Mouse (Mus musculus) liver, embryonic 14.5 days (tissue): Measurements from ENCODE around the gene Dpp6. TPM values are rescaled to one million over a fixed set of nuclear protein-coding genes. Genes with fewer than 3 reads are reported as not detected.

Experiments used
- ATAC-seq: fragments of 200-750 bp; cut with Nextera tagmentation; 2 replicates; pipeline ENCODE4 v1.8.0; 2017; ENCODE audit warnings: moderate number of reproducible peaks, mild to moderate bottlenecking, moderate library complexity; ENCODE audit not compliant: insufficient read depth
- DNase-seq, 3 experiments: peaks; one replicate each; pipeline ENCODE4 v3.0.0-alpha.2; 2012 to 2013; ENCODE audit warnings: low read depth in 3 of 3, low spot score in 3 of 3
- H3K27ac ChIP-seq: fragments of 300-500 bp; sonication (generic); 2 replicates; pipeline ENCODE4 v1.5.1; 2014; ENCODE audit warnings: moderate library complexity, mild to moderate bottlenecking, control low read depth, inconsistent platforms
- H3K27me3 ChIP-seq: fragments of 300-500 bp; sonication (generic); 2 replicates; pipeline ENCODE4 v1.6.1; 2014; ENCODE audit warnings: mild to moderate bottlenecking, low read length, moderate library complexity; ENCODE audit not compliant: control insufficient read depth, insufficient read depth
- H3K36me3 ChIP-seq: fragments of 300-500 bp; sonication (generic); replicated peaks from 2 replicates; pipeline ENCODE4 v1.6.1; 2014; ENCODE audit warnings: low read depth; ENCODE audit not compliant: control insufficient read depth, insufficient read depth
- H3K4me1 ChIP-seq, 2 experiments: fragments of 200-500 bp in 1 of 2; fragments of 300-500 bp in 1 of 2; sonication (generic) in 1 of 2; replicated peaks; 2 replicates each; pipeline ENCODE4 v1.6.1; 2012 to 2014; ENCODE audit warnings: antibody characterized with exemption in 1 of 2, inconsistent platforms in 1 of 2, low read length in 1 of 2; ENCODE audit not compliant: control insufficient read depth in 2 of 2, insufficient read depth in 2 of 2
- H3K4me2 ChIP-seq: fragments of 300-500 bp; sonication (generic); 2 replicates; pipeline ENCODE4 v1.6.1; 2014; ENCODE audit warnings: low read depth, mild to moderate bottlenecking, control low read depth, moderate library complexity
- H3K4me3 ChIP-seq, 2 experiments: fragments of 200-500 bp in 1 of 2; fragments of 300-500 bp in 1 of 2; sonication (generic) in 1 of 2; 2 replicates each; pipeline ENCODE4 v1.5.1; 2012 to 2014; ENCODE audit warnings: low read depth in 2 of 2, low read length in 2 of 2, mild to moderate bottlenecking in 2 of 2, control low read depth in 1 of 2, inconsistent platforms in 1 of 2, moderate library complexity in 1 of 2; ENCODE audit not compliant: insufficient read depth in 1 of 2
- H3K9ac ChIP-seq: fragments of 300-500 bp; sonication (generic); replicated peaks from 2 replicates; pipeline ENCODE4 v1.6.1; 2014; ENCODE audit warnings: mild to moderate bottlenecking, control low read depth, moderate library complexity
- H3K9me3 ChIP-seq: fragments of 300-500 bp; sonication (generic); 2 replicates; pipeline ENCODE4 v1.6.1; 2016; ENCODE audit warnings: low read length, mixed read lengths; ENCODE audit not compliant: control insufficient read depth
- CTCF ChIP-seq: IDR thresholded peaks from 2 replicates; pipeline ENCODE4 v1.5.1; 2016; ENCODE audit warnings: antibody characterized with exemption, low read depth, control low read depth
- EP300 ChIP-seq: IDR thresholded peaks from 2 replicates; pipeline ENCODE4 v1.6.1; 2016; ENCODE audit warnings: antibody characterized with exemption, low read depth
- WGBS: fragments of 180-500 bp; shearing (Covaris S2); extraction: QIAGEN DNeasy Blood & Tissue Kit; methylation state at CpG from one replicate; pipeline ENCODE4 v1.1.7; 2014; ENCODE audit not compliant: insufficient replicate concordance; 5-methylcytosine and 5-hydroxymethylcytosine counted together
- polyA plus RNA-seq, 2 experiments: library from polyadenylated mRNA; depleted of rRNA in 1 of 2; stranded (reverse) in 1 of 2; unstranded in 1 of 2; fragments of >200 nt; fragmentation: Nextera tagmentation in 1 of 2; extraction: Ambion mirVana in 1 of 2; gene quantifications; 2 replicates each; pipeline versions ENCODE4 v1.2.1 to v1.2.3; 2012 to 2014

Gene Dpp6
- polyA plus RNA-seq, 2 experiments, result 0.30 to 0.48 TPM

DNA sequence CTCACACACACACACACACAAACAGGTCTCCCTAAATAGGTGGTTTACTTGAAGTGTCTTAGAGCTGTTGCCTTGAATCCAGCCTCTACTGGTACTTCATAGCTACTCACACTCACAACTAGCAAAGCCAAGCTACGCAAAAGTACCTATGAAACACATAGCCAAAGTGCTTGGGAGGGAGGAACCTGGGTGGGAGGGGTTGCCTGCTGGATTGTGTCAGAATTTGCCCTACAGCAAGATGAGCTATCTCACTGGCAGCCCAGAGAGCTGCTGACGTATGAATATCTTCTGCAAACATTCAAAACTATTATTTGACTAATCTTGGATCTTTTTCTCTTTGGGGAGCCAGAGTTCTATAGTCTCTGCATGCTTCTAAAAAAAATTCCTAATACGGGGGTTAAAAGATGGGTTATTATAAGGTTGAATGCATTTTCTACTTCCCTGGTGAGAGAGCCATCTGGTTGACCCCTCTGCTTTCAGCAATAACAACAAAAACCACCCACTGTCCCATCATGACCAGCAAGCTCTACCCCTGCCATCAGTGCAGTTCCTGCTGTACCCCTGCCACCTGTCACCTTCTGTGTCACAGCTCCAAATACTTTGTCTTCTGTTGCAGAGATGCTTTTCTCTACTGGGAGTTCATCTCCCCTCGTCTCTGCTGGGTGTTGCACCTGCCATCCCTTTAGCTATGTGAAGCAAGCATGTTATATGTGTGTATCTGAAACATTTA, 563.8 kb downstream of the Dpp6 start:
- H3K9ac ChIP-seq, result no peak overlapping the region
- 55% methylated on average over 4 of the region's 4 CpGs for WGBS
- no peak for ATAC-seq

DNA sequence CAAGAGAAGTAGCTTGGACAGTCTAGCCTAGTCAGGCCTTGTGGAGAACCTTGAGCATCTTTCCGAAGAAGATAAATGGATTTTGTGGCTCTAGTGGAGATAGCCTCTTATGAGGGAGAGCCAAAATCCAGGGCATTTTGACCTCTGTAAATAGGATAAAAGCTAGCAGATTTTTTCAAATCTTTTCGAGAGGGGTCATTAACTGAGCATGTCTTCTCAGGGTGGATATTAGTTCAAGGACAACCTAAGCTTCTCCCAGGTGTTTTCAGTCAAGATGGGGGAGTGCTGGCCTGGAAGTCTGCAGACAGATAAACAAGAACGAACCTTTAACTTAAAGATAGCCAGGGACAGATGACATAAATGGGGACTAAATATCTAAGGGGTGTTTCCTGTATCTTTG, 581.4 kb downstream of the Dpp6 start:
- no peak overlapping the region for H3K27ac ChIP-seq
- 50% methylated on average over 3 of the region's 3 CpGs for WGBS
- TF ChIP-seq CTCF (no peak), EP300 (no peak)
- no peaks in the 10 kb centered on the region for H3K4me1 ChIP-seq
- H3K9me3 ChIP-seq, result no peaks in the 10 kb centered on the region
- H3K27me3 ChIP-seq, result no peaks in the 10 kb centered on the region
- no peaks in the 10 kb centered on the region for H3K36me3 ChIP-seq
- DNase-seq (no peak), ATAC-seq (no peak)
- H3K4me3 ChIP-seq, result no peak overlapping the region
- H3K4me2 ChIP-seq, result no peak overlapping the region
- H3K9ac ChIP-seq, result no peak overlapping the region

More for the DNA sequence above, 563.8 kb downstream of the Dpp6 start:
- Histone ChIP-seq H3K36me3 (no peaks in the 10 kb centered on the region), H3K4me1 (no peaks in the 10 kb centered on the region), H3K27me3 (no peaks in the 10 kb centered on the region), H3K4me2 (no peak overlapping the region), H3K27ac (no peak overlapping the region), H3K4me3 (no peak overlapping the region), H3K9me3 (no peaks in the 10 kb centered on the region)
- DNase-seq, result no peak
- TF ChIP-seq CTCF (no peak), EP300 (no peak)

DNA sequence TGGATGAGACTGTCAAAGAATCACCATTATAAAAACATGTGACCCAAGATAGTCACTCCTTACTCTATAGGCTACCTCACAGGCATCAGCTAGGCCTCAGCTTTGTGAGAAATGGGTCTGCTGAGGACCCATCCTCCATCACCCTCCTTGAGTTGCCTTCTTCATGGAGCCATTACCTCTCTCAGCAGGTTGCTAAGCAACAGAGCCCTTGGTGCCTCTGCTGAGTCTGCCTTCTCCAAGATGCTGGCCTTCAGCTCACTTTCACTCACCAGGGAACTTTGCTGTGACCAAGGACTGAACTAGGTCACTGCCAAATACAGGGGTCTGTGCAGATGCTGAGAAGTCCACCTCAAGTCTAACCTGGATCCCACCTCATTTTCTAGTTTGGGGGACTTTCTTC, 582.1 kb downstream of the Dpp6 start:
- H3K27me3 ChIP-seq, result no peaks in the 10 kb centered on the region
- H3K27ac ChIP-seq, result no peak overlapping the region
- no peaks in the 10 kb centered on the region for H3K9me3 ChIP-seq
- TF ChIP-seq EP300 (no peak), CTCF (no peak)
- no peak overlapping the region for H3K9ac ChIP-seq
- H3K4me1 ChIP-seq, result no peaks in the 10 kb centered on the region
- no peak for ATAC-seq
- H3K4me2 ChIP-seq, result no peak overlapping the region
- H3K36me3 ChIP-seq, result no peaks in the 10 kb centered on the region
- no peak overlapping the region for H3K4me3 ChIP-seq
- no peak for DNase-seq

DNA sequence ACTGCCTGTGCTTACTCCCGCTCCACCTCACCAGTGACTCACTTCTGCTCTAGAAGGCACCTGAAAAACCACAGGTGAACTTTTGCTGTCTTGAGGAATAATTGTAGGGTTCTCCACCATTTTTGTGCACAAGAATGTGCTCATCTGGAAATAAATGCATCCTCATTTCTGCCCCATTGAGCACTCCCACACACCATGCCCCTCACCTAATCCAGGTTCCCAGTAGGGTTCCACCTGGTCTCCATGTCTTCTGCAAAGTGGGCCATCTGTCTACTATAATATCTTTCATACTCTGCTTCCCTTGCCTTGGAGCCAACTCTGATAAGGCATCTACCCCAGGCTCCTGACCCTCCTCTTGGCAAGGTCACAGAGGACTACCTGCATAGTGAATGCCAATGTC, 585.6 kb downstream of the Dpp6 start:
- ATAC-seq (no peak), DNase-seq (no peak)
- Histone ChIP-seq H3K27ac (no peak overlapping the region), H3K27me3 (no peaks in the 10 kb centered on the region), H3K9me3 (no peaks in the 10 kb centered on the region), H3K4me2 (no peak overlapping the region), H3K4me3 (no peak overlapping the region), H3K9ac (no peak overlapping the region), H3K4me1 (no peaks in the 10 kb centered on the region), H3K36me3 (no peaks in the 10 kb centered on the region)
- TF ChIP-seq CTCF, result no peak
- TF ChIP-seq EP300, result no peak
- 57% methylated on average over 1 of the region's 1 CpGs for WGBS

DNA sequence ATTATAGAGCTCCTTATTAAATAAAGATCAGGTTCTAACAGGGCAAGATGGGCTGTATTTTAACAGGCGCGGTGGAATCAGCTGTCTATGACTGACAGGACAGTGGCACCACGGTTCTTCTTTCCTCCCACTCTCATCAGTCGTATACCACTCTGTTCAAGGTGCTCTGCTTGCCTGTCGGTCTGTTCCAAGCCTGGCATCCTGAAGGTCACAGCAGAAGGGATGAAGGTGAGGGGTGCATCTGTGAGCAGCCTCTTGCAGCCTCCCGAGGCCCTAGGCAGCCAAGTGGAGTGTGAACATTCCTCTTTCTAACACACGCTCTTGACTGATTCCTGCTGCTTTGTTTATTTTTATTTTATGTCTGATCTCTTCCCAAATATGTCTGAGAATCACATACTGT, 591.9 kb downstream of the Dpp6 start:
- TF ChIP-seq EP300, result no peak
- 57% methylated on average over 7 of the region's 7 CpGs for WGBS

More for the DNA sequence above, 591.9 kb downstream of the Dpp6 start:
- Histone ChIP-seq H3K27ac (no peak overlapping the region), H3K4me1 (no peaks in the 10 kb centered on the region), H3K4me3 (no peak overlapping the region), H3K9me3 (no peaks in the 10 kb centered on the region), H3K9ac (no peak overlapping the region), H3K36me3 (no peaks in the 10 kb centered on the region), H3K4me2 (no peak overlapping the region), H3K27me3 (no peaks in the 10 kb centered on the region)
- ATAC-seq (no peak), DNase-seq (no peak)
